In genomic region chr16:28927381-28927780, GRCm38 (mm10) we compare ENCODE assay signal across 10 mouse cellular contexts. TPM values are rescaled to one million over a fixed set of nuclear protein-coding genes. Genes with fewer than 3 reads are reported as not detected.
DNase-seq lines count a peak whose midpoint lies in the region; ATAC-seq lines count a peak whose summit lies in the region.
"Had no signal": no experiment of that assay in that cellular context is flagged by ENCODE, and none has a peak within 500 bp of the region (broad histone marks: within the 10 kb centered on the region; RNA-seq: fewer than 3 reads in every experiment).

No protein-coding gene starts in this region.

- H3K27me3 ChIP-seq in limb, embryonic 11.5 days (ENCODE audit: control insufficient read depth, insufficient read depth, low read length), result no peaks in the 10 kb centered on the region
- peaks cover 17% of the 10 kb centered on the region; the same call in 1 of the 2 replicates for H3K27me3 ChIP-seq in limb, embryonic 10.5 days (ENCODE audit: low read depth, poor library complexity, severe bottlenecking)
- H3K27me3 ChIP-seq in forebrain, embryonic 10.5 days (ENCODE audit: poor library complexity, severe bottlenecking), result peaks cover 38% of the 10 kb centered on the region
- H3K27me3 ChIP-seq in kidney, embryonic 15.5 days, result peaks cover 6% of the 10 kb centered on the region; the same call in 1 of the 2 replicates

- no peak for DNase-seq in limb, embryonic 11.5 days (ENCODE audit: low spot score)
- DNase-seq in limb, embryonic 10.5 days (ENCODE audit: low spot score), result no peak
- DNase-seq in forebrain, embryonic 10.5 days (ENCODE audit: extremely low spot score, low spot score), result no peak
- peak; percentile 28 for DNase-seq in retina, embryonic 14.5 days (ENCODE audit: low spot score)
- DNase-seq in left cerebral cortex, adult 8-10 months (ENCODE audit: low spot score in 2 of 2), result no peak
- DNase-seq in heart, postnatal 10 days, result no peak
- DNase-seq: thymus, postnatal 4 days had no signal

- H3K9ac ChIP-seq in limb, embryonic 11.5 days (ENCODE audit: low read length), result no peak overlapping the region
- no peak overlapping the region for H3K9ac ChIP-seq in kidney, embryonic 15.5 days

- no peak overlapping the region for H3K27ac ChIP-seq in limb, embryonic 11.5 days (replicated peaks; ENCODE audit: low read depth, low read length)
- no peak overlapping the region for H3K27ac ChIP-seq in limb, embryonic 10.5 days
- H3K27ac ChIP-seq in forebrain, embryonic 10.5 days, result no peak overlapping the region
- no peak overlapping the region for H3K27ac ChIP-seq in kidney, embryonic 15.5 days

- H3K4me1 ChIP-seq in limb, embryonic 11.5 days (ENCODE audit: control insufficient read depth, insufficient read depth, low read length), result peaks cover 9% of the 10 kb centered on the region; the same call in 1 of the 2 replicates
- H3K4me1 ChIP-seq in limb, embryonic 10.5 days, result peaks cover 21% of the 10 kb centered on the region
- H3K4me1 ChIP-seq in forebrain, embryonic 10.5 days, result peaks cover 42% of the 10 kb centered on the region
- H3K4me1 ChIP-seq in kidney, embryonic 15.5 days, result peaks cover 19% of the 10 kb centered on the region

- no peaks in the 10 kb centered on the region for H3K36me3 ChIP-seq in limb, embryonic 11.5 days (ENCODE audit: control insufficient read depth, insufficient read depth, low read length)
- no peaks in the 10 kb centered on the region for H3K36me3 ChIP-seq in limb, embryonic 10.5 days
- no peaks in the 10 kb centered on the region; the same call in 1 of the 2 replicates for H3K36me3 ChIP-seq in forebrain, embryonic 10.5 days (replicated peaks)
- H3K36me3 ChIP-seq in kidney, embryonic 15.5 days, result no peaks in the 10 kb centered on the region

- ATAC-seq in limb, embryonic 11.5 days (ENCODE audit: insufficient number of reproducible peaks, low FRiP score, low TSS enrichment, low read depth), result no peak
- ATAC-seq in kidney, embryonic 15.5 days (replicated peaks; ENCODE audit: low FRiP score), result no peak
- ATAC-seq in megakaryocyte progenitor cell, adult 5-6 weeks (replicated peaks; ENCODE audit: poor library complexity), result no peak
- ATAC-seq: inflammation-experienced regulatory T-cells, adult 6 months had no signal

- intact Hi-C loops in heart, postnatal 10 days (cut with DNase I), result no loop called here

- no peak overlapping the region for H3K4me3 ChIP-seq in limb, embryonic 11.5 days (ENCODE audit: low read depth, low read length)
- H3K4me3 ChIP-seq in limb, embryonic 10.5 days, result no peak overlapping the region
- peak overlapping the region; percentile 89 for H3K4me3 ChIP-seq in forebrain, embryonic 10.5 days
- peak overlapping the region; percentile 93; the same call in 1 of the 2 replicates for H3K4me3 ChIP-seq in kidney, embryonic 15.5 days (replicated peaks)

- no peaks in the 10 kb centered on the region for H3K9me3 ChIP-seq in limb, embryonic 11.5 days (ENCODE audit: control insufficient read depth, low read length)
- H3K9me3 ChIP-seq in limb, embryonic 10.5 days (replicated peaks), result no peaks in the 10 kb centered on the region
- H3K9me3 ChIP-seq in forebrain, embryonic 10.5 days, result no peaks in the 10 kb centered on the region
- no peaks in the 10 kb centered on the region for H3K9me3 ChIP-seq in kidney, embryonic 15.5 days (replicated peaks)

- 24% methylated on average over 9 of the region's 9 CpGs for WGBS in limb, embryonic 11.5 days
- WGBS in limb, embryonic 10.5 days, result 33% methylated on average over 9 of the region's 9 CpGs
- 20% methylated on average over 9 of the region's 9 CpGs for WGBS in forebrain, embryonic 10.5 days
- 44% methylated on average over 9 of the region's 9 CpGs for WGBS in kidney, embryonic 15.5 days

- H3K4me2 ChIP-seq in limb, embryonic 11.5 days (ENCODE audit: low read depth, severe bottlenecking), result peak overlapping the region; percentile 12; the same call in 1 of the 2 replicates
- H3K4me2 ChIP-seq in kidney, embryonic 15.5 days, result peak overlapping the region; percentile 88

RNA-seq across cellular contexts. Expression of gene Mb21d2, which starts 2.1 kb away (rescaled TPM):
- 8.1 and 9.2 TPM in 2 replicates for polyA plus RNA-seq in limb, embryonic 11.5 days (2014; fragmentation: Nextera tagmentation; extraction: Ambion mirVana)
- 5.8 and 6.4 TPM in 2 replicates for polyA plus RNA-seq in limb, embryonic 10.5 days (2016; fragmentation: Nextera tagmentation; extraction: Ambion mirVana)
- polyA plus RNA-seq in forebrain, embryonic 10.5 days (2016; fragmentation: Nextera tagmentation; extraction: Ambion mirVana), result 4.5 and 4.6 TPM in 2 replicates
- 6.7 and 8.0 TPM in 2 replicates for polyA plus RNA-seq in kidney, embryonic 15.5 days (2015; fragmentation: Nextera tagmentation; extraction: Ambion mirVana)
- total RNA-seq in left cerebral cortex, adult 8-10 months (2022), result 10 to 100 TPM; 32.4 to 35.2 (median 33.9) TPM
- 10 to 100 TPM in 1 of 2 experiments, 1 to 10 TPM in 1; 7.4 to 11.9 TPM for total RNA-seq in heart, postnatal 10 days (2021)
- not detected in 2 replicates for total RNA-seq in megakaryocyte progenitor cell, adult 5-6 weeks (2015)
- 0.24 TPM in 1 of 2 replicates, not detected in the other for total RNA-seq in megakaryocyte progenitor cell, adult 5-6 weeks (2017)
- polyA plus RNA-seq: inflammation-experienced regulatory T-cells, adult 6 months had no signal

Comparison
In these comparisons a context has a peak if more than half of its experiments do, and no peak if none do; other contexts are left out.
1. H3K4me3 ChIP-seq: peak in forebrain, embryonic 10.5 days (single experiment) and kidney, embryonic 15.5 days (single experiment); none in limb, embryonic 11.5 days (single experiment) and limb, embryonic 10.5 days (single experiment).